Mouse (Mus musculus) C2C12 (cell line): ENCODE measurements around the gene Nos3.

Experiments
- CEBPB ChIP-seq: IDR thresholded peaks from one replicate; pipeline ENCODE4 v1.6.1; 2011; ENCODE audit warnings: low read depth, mild to moderate bottlenecking, control low read depth, moderate library complexity
- CTCF ChIP-seq: IDR thresholded peaks from one replicate; pipeline ENCODE4 v1.5.1; 2011; ENCODE audit not compliant: control insufficient read depth, insufficient read depth, insufficient read length
- MAX ChIP-seq: IDR thresholded peaks from one replicate; pipeline ENCODE4 v1.6.1; 2011; ENCODE audit warnings: mild to moderate bottlenecking, control low read depth
- USF1 ChIP-seq: IDR thresholded peaks from one replicate; pipeline ENCODE4 v1.6.1; 2011; ENCODE audit warnings: low read depth, mild to moderate bottlenecking, control low read depth, moderate library complexity

DNA sequence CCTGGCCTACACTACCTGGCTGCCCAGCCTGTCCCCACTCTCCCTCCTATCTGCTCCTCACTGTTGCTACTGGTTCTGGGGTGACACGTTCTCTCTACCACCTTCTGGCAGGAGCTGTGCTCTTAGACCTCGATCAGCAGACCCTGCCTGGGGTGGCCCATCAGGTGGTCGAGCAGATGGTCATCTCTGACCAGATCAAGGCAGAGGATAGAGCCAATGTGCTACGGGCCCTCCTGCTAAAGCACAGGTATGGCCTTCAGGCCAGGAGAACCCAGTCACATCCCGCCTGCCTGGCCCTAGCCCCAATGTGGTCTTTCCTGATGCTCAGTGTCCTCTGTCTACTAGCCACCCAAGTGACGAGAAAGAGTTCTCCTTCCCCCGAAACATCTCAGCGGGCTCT, 69.4 kb downstream of the Nos3 start:
- TF ChIP-seq USF1 (no peak), MAX (no peak), CTCF (no peak), CEBPB (no peak)
